In the genomic region with DNA sequence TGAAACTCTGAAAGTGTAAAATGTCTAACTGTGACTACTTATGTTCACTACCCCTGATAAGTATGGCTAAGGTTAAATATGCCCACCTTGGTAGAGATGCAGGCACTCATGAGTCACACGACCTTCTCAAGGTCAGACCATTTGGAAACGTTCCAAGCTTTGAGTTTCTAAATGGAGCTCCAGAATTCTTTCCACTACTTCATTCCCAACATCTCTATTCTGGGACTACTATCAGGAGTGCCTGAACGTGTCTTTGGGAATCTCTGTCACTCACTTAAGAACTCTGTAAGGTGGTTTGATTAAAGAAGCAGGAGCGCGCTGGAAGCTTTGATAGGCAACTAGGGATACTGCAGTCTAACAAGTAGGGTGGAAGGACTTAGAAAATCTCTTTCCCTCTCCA, we compare ENCODE assay signal across 29 mouse cellular contexts. TPM values are rescaled to one million over a fixed set of nuclear protein-coding genes. Genes with fewer than 3 reads are reported as not detected.
DNase-seq lines count a peak whose midpoint lies in the region; ATAC-seq and TF ChIP-seq lines count a peak whose summit lies in the region.
"Had no signal": no experiment of that assay in that cellular context is flagged by ENCODE, and none has a peak within 500 bp of the region (broad histone marks: within the 10 kb centered on the region; RNA-seq: fewer than 3 reads in every experiment).

No protein-coding gene starts in this region.

- peak; percentile 11; the same call in 1 of the 2 replicates for TF ChIP-seq CTCF in heart, adult 2 months (IDR thresholded peaks at IDR 0.05)
- no peak for TF ChIP-seq CTCF in heart, postnatal 0 days (IDR thresholded peaks at IDR 0.05; ENCODE audit: low read depth)

- TF ChIP-seq EP300 in heart, adult 2 months (IDR thresholded peaks at IDR 0.05; ENCODE audit: insufficient read depth, low read depth, low read length) = no peak
- TF ChIP-seq EP300 in heart, postnatal 0 days (IDR thresholded peaks at IDR 0.05; ENCODE audit: low read depth) = peak; percentile 93

- ATAC-seq in heart, embryonic 12.5 days (ENCODE audit: insufficient number of reproducible peaks, low FRiP score) = peak; percentile 84
- peak; percentile 93 for ATAC-seq in heart, postnatal 0 days (ENCODE audit: insufficient read depth, low read depth)
- ATAC-seq: forebrain, embryonic 13.5 days; intestine, postnatal 0 days; midbrain, embryonic 15.5 days had no signal

- peaks cover 3% of the 10 kb centered on the region; the same call in 1 of the 2 replicates for H3K36me3 ChIP-seq in heart, adult 2 months (ENCODE audit: control insufficient read depth, insufficient read depth, low read length)
- H3K36me3 ChIP-seq in heart, embryonic 12.5 days = no peaks in the 10 kb centered on the region
- H3K36me3 ChIP-seq in heart, postnatal 0 days (replicated peaks; ENCODE audit: control insufficient read depth, insufficient read depth, low read length) = no peaks in the 10 kb centered on the region
- H3K36me3 ChIP-seq: hindbrain, embryonic 13.5 days; limb, embryonic 10.5 days; limb, embryonic 15.5 days; liver, embryonic 13.5 days; midbrain, embryonic 10.5 days; midbrain, embryonic 15.5 days had no signal

- H3K4me3 ChIP-seq in heart, adult 2 months = no peak overlapping the region
- H3K4me3 ChIP-seq in heart, embryonic 12.5 days = no peak overlapping the region
- no peak overlapping the region for H3K4me3 ChIP-seq in heart, postnatal 0 days (ENCODE audit: low read depth, low read length)
- H3K4me3 ChIP-seq: forebrain, embryonic 13.5 days; hindbrain, embryonic 13.5 days; layer of hippocampus, adult 2 months; limb, embryonic 10.5 days; limb, embryonic 15.5 days; liver, embryonic 13.5 days; midbrain, embryonic 10.5 days; midbrain, embryonic 15.5 days had no signal

- peak overlapping the region; percentile 68 for H3K27ac ChIP-seq in heart, adult 2 months
- H3K27ac ChIP-seq in heart, embryonic 12.5 days (ENCODE audit: poor library complexity, severe bottlenecking) = peak overlapping the region; percentile 97
- H3K27ac ChIP-seq in heart, postnatal 0 days (ENCODE audit: low read depth) = peak overlapping the region; percentile 93
- H3K27ac ChIP-seq: forebrain, embryonic 13.5 days; hindbrain, embryonic 13.5 days; layer of hippocampus, adult 2 months; limb, embryonic 10.5 days; limb, embryonic 15.5 days; liver, embryonic 13.5 days; midbrain, embryonic 10.5 days; midbrain, embryonic 15.5 days had no signal

- H3K9ac ChIP-seq in heart, adult 2 months (ENCODE audit: low read depth, low read length) = peak overlapping the region; percentile 24; the same call in 1 of the 2 replicates
- no peak overlapping the region for H3K9ac ChIP-seq in heart, embryonic 12.5 days
- H3K9ac ChIP-seq in heart, postnatal 0 days (replicated peaks; ENCODE audit: low read depth, low read length) = no peak overlapping the region; the same call in 1 of the 2 replicates
- H3K9ac ChIP-seq: forebrain, embryonic 13.5 days; hindbrain, embryonic 13.5 days; limb, embryonic 15.5 days; liver, embryonic 13.5 days; midbrain, embryonic 15.5 days had no signal

- no peaks in the 10 kb centered on the region for H3K27me3 ChIP-seq in heart, adult 2 months (ENCODE audit: control insufficient read depth, insufficient read depth, low read length)
- no peaks in the 10 kb centered on the region for H3K27me3 ChIP-seq in heart, embryonic 12.5 days (replicated peaks)
- no peaks in the 10 kb centered on the region for H3K27me3 ChIP-seq in heart, postnatal 0 days (ENCODE audit: control insufficient read depth, insufficient read depth, low read length)
- H3K27me3 ChIP-seq: forebrain, embryonic 13.5 days; hindbrain, embryonic 13.5 days; limb, embryonic 15.5 days; liver, embryonic 13.5 days; midbrain, embryonic 15.5 days had no signal

- intact Hi-C loops in heart, adult 2 months (cut with DNase I) = loop anchor here (2.0 to 10.0 kb wide), 2 partner anchors 41 to 117 kb away; no protein-coding TSS in a partner anchor
- intact Hi-C loops in gastrocnemius, postnatal 36 days (cut with DNase I) = loop anchor here (10.0 kb wide), 1 partner anchor 117 kb away; no protein-coding TSS in a partner anchor

- TF ChIP-seq POLR2A in heart, adult 2 months (IDR thresholded peaks at IDR 0.05; ENCODE audit: insufficient read depth, low read depth, low read length) = no peak

- peak; percentile 61 to 64 for DNase-seq in heart, adult 18-20 months
- peak in 1 of 2 experiments; percentile 24 for DNase-seq in heart, adult 2 months
- DNase-seq in heart, postnatal 0 days (ENCODE audit: low spot score) = peak; percentile 94
- no peak for DNase-seq in embryo, embryonic 10.5 days (ENCODE audit: low spot score)
- DNase-seq in layer of hippocampus, postnatal 10 days (ENCODE audit: low spot score in 2 of 2) = no peak
- no peak for DNase-seq in gastrocnemius, postnatal 36 days
- DNase-seq: adrenal gland, adult 2 months; B cell, adult 2 months; cerebellum, adult 8-10 months; cerebellum, postnatal 25 days; gastrocnemius, postnatal 10 days; kidney, adult 9 months; kidney, postnatal 25 days; layer of hippocampus, postnatal 36 days; liver, embryonic 13.5 days; lung, adult 18-20 months; lung, postnatal 14 days; right cerebral cortex, adult 18-20 months; right cerebral cortex, postnatal 4 days; thymus, postnatal 4 days had no signal

- peaks cover 5% of the 10 kb centered on the region; the same call in 1 of the 2 replicates for H3K4me1 ChIP-seq in heart, adult 2 months (ENCODE audit: control insufficient read depth, insufficient read depth, low read length)
- H3K4me1 ChIP-seq in heart, embryonic 12.5 days (replicated peaks) = peaks cover 23% of the 10 kb centered on the region
- H3K4me1 ChIP-seq in heart, postnatal 0 days (ENCODE audit: control insufficient read depth, insufficient read depth) = peaks cover 29% of the 10 kb centered on the region
- H3K4me1 ChIP-seq: forebrain, embryonic 13.5 days; hindbrain, embryonic 13.5 days; limb, embryonic 10.5 days; limb, embryonic 15.5 days; liver, embryonic 13.5 days; midbrain, embryonic 10.5 days; midbrain, embryonic 15.5 days had no signal

- no peaks in the 10 kb centered on the region for H3K9me3 ChIP-seq in heart, embryonic 12.5 days (replicated peaks)
- no peaks in the 10 kb centered on the region for H3K9me3 ChIP-seq in heart, postnatal 0 days (replicated peaks; ENCODE audit: control insufficient read depth, low read length)
- H3K9me3 ChIP-seq: forebrain, embryonic 13.5 days; hindbrain, embryonic 13.5 days; limb, embryonic 10.5 days; limb, embryonic 15.5 days; liver, embryonic 13.5 days; midbrain, embryonic 10.5 days; midbrain, embryonic 15.5 days had no signal

- no peaks in the 10 kb centered on the region for H3K79me2 ChIP-seq in heart, adult 2 months (replicated peaks; ENCODE audit: control insufficient read depth, insufficient read depth, low read length)

- WGBS in heart, adult 2 months = 18% methylated on average over 5 of the region's 5 CpGs
- 11% methylated on average over 5 of the region's 5 CpGs for WGBS in heart, embryonic 12.5 days
- 13% methylated on average over 5 of the region's 5 CpGs for WGBS in heart, postnatal 0 days

- peak overlapping the region; percentile 45 for H3K4me2 ChIP-seq in heart, embryonic 12.5 days
- peak overlapping the region; percentile 39 for H3K4me2 ChIP-seq in heart, postnatal 0 days (ENCODE audit: low read depth, low read length)
- H3K4me2 ChIP-seq: forebrain, embryonic 13.5 days; hindbrain, embryonic 13.5 days; limb, embryonic 15.5 days; liver, embryonic 13.5 days; midbrain, embryonic 15.5 days had no signal

RNA-seq across cellular contexts. Expression of a gene that starts 43.3 kb away (rescaled TPM):
- 100 to 1,000 TPM; 508 to 537 TPM for total RNA-seq in heart, adult 18-20 months (2021)
- total RNA-seq in heart, adult 2 months (2021) = 100 to 1,000 TPM; 426 to 460 TPM
- 49.9 and 111 TPM in 2 replicates for polyA plus RNA-seq in heart, adult 2 months (2012; rRNA removed)
- polyA plus RNA-seq in heart, embryonic 12.5 days (2016; fragmentation: Nextera tagmentation; extraction: Ambion mirVana) = 100 and 115 TPM in 2 replicates
- total RNA-seq in heart, postnatal 0 days (2014; rRNA removed; ENCODE audit: low replicate concordance) = 875 and 912 TPM in 2 replicates
- polyA plus RNA-seq in heart, postnatal 0 days (2015; fragmentation: Nextera tagmentation; extraction: Ambion mirVana) = 59.9 and 71.6 TPM in 2 replicates
- 100 to 1,000 TPM; 310 to 319 TPM for total RNA-seq in layer of hippocampus, postnatal 10 days (2021)
- total RNA-seq in gastrocnemius, postnatal 36 days (2021) = 10 to 100 TPM; 17.0 to 19.3 TPM

Comparison
In these comparisons a context has a peak if more than half of its experiments do, and no peak if none do; other contexts are left out.
1. DNase-seq: peak in heart, adult 18-20 months (2 of 2) and heart, postnatal 0 days (single experiment); none in embryo, embryonic 10.5 days (single experiment), layer of hippocampus, postnatal 10 days (0 of 2) and gastrocnemius, postnatal 36 days (0 of 2).
2. RNA of a gene that starts 43.3 kb away (total RNA-seq): 875 to 912 TPM in heart, postnatal 0 days, 508 to 537 TPM in heart, adult 18-20 months, 426 to 460 TPM in heart, adult 2 months and 310 to 319 TPM in layer of hippocampus, postnatal 10 days; 17.0 to 19.3 TPM in gastrocnemius, postnatal 36 days; every median in the first group is over 10 times any median in the second.
3. Peak in every context shown above with its lines, with median percentiles within 50 percentile points of each other: H3K27ac ChIP-seq.